ENCODE assay signal across 23 mouse cellular contexts in the genomic region with DNA sequence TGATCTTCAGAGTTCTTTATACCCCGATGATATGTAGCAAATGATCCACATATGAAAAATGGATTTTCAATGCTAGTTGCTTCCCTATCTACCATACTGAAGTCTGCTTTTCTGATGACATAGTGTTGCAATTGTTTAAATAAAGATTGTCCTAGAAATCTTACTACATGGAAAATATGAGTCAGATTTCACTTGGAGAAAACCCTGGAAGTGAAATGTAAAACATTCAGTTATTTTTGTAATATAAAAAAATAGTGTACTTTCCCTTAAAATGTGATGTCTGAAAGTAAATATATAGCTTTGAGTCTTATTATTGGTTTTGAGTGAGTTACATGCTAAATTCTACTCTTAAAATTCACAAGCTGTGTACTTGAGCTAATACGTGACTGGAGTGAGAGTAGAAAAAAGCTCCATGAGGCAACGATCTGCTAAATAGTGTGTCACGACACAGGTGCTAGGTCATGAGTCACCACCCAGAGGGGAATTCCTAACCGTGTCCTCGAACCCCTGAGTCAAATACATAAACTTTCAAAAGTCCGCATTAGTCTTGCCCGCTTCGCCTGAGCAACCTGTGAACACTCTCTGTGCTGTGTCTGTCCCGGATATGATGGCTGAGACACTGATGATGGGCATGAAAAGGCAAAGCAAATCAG.
DNase-seq lines count a peak whose midpoint lies in the region; ATAC-seq and TF ChIP-seq lines count a peak whose summit lies in the region.
"Had no signal": no experiment of that assay in that cellular context is flagged by ENCODE, and none has a peak within 500 bp of the region (broad histone marks: within the 10 kb centered on the region; RNA-seq: fewer than 3 reads in every experiment).

No protein-coding gene starts in this region.

- H3K4me1 ChIP-seq in CH12.LX (ENCODE audit: control insufficient read depth in 1 of 2, insufficient read depth in 2 of 2), result peaks cover 15 to 59% of the 10 kb centered on the region in 2 experiments
- H3K4me1 ChIP-seq: embryonic facial prominence, embryonic 10.5 days; embryonic facial prominence, embryonic 12.5 days; forebrain, embryonic 10.5 days; forebrain, embryonic 12.5 days had no signal

- peak overlapping the region; percentile 55; the same call in 1 of the 2 replicates for H3K4me2 ChIP-seq in CH12.LX (ENCODE audit: insufficient read depth, low read depth, poor library complexity, severe bottlenecking)
- H3K4me2 ChIP-seq: embryonic facial prominence, embryonic 12.5 days; forebrain, embryonic 12.5 days had no signal

- H3K36me3 ChIP-seq in CH12.LX (replicated peaks in 1 of 2; ENCODE audit: control insufficient read depth in 1 of 2, insufficient read depth in 1 of 2, low read length in 1 of 2), result no peaks in the 10 kb centered on the region
- H3K36me3 ChIP-seq: embryonic facial prominence, embryonic 10.5 days; embryonic facial prominence, embryonic 12.5 days; forebrain, embryonic 10.5 days; forebrain, embryonic 12.5 days had no signal

- no peak overlapping the region for H3K4me3 ChIP-seq in CH12.LX (replicated peaks in 1 of 3; ENCODE audit: low read depth in 2 of 3, low read length in 2 of 3, poor library complexity in 1 of 3)
- H3K4me3 ChIP-seq: embryonic facial prominence, embryonic 10.5 days; embryonic facial prominence, embryonic 12.5 days; erythroblast, embryonic 14.5 days; forebrain, embryonic 10.5 days; forebrain, embryonic 12.5 days had no signal

- dilution Hi-C loops in CH12.LX (cut with MboI; ENCODE audit: extremely low pct_ligation_motif_present, extremely low pct_unique_long_range_greater_than_20kb, low sequenced_read_pairs), result no loop called here

- peak; percentile 25 for TF ChIP-seq POLR2A in CH12.LX (IDR thresholded peaks at IDR 0.05; ENCODE audit: low read depth, low read length)

- in situ Hi-C loops in CH12.LX (cut with MboI; ENCODE audit: low pct_ligation_motif_present, low pct_unique_long_range_greater_than_20kb, low sequenced_read_pairs), result no loop called here

- no peaks in the 10 kb centered on the region for H3K27me3 ChIP-seq in CH12.LX (replicated peaks)
- H3K27me3 ChIP-seq: embryonic facial prominence, embryonic 12.5 days; forebrain, embryonic 12.5 days had no signal

- no peaks in the 10 kb centered on the region for H3K9me3 ChIP-seq in CH12.LX (replicated peaks; ENCODE audit: low read length)
- H3K9me3 ChIP-seq: embryonic facial prominence, embryonic 10.5 days; embryonic facial prominence, embryonic 12.5 days; forebrain, embryonic 10.5 days; forebrain, embryonic 12.5 days had no signal

- DNase-seq in frontal cortex, postnatal 10 days (ENCODE audit: low spot score in 2 of 2), result no peak
- DNase-seq in 3T3-L1 (ENCODE audit: low read depth, low spot score) (peak; percentile 5), CH12.LX (ENCODE audit: extremely low read depth) (peak; percentile 94)
- DNase-seq in adrenal gland, postnatal 14 days, result no peak
- no peak for DNase-seq in spleen, adult 18-20 months
- DNase-seq: adrenal gland, adult 2 months; adrenal gland, postnatal 10 days; adrenal gland, postnatal 36 days; B cell, adult 2 months; cerebellum, adult 11-12 months; cerebellum, adult 2 months; cerebellum, adult 9-10 months; cerebellum, postnatal 10 days; cerebellum, postnatal 25 days had no signal

- H3K27ac ChIP-seq in CH12.LX (ENCODE audit: insufficient read depth, low read depth), result peak overlapping the region; percentile 94
- H3K27ac ChIP-seq: embryonic facial prominence, embryonic 10.5 days; embryonic facial prominence, embryonic 12.5 days; forebrain, embryonic 10.5 days; forebrain, embryonic 12.5 days had no signal

- H3K9ac ChIP-seq in CH12.LX (ENCODE audit: insufficient read depth, low read depth), result peak overlapping the region; percentile 9; the same call in 1 of the 2 replicates
- H3K9ac ChIP-seq: embryonic facial prominence, embryonic 12.5 days; forebrain, embryonic 12.5 days had no signal

- ATAC-seq in frontal cortex, adult (ENCODE audit: low TSS enrichment), result peak; percentile 56
- ATAC-seq: CD4-positive, CD25-positive, alpha-beta regulatory T cell, adult 4 months; forebrain, embryonic 14.5 days; forebrain, embryonic 16.5 days had no signal

- H3K79me2 ChIP-seq in CH12.LX (replicated peaks; ENCODE audit: control insufficient read depth, extremely low read depth, insufficient read depth, poor library complexity, severe bottlenecking), result no peaks in the 10 kb centered on the region

- peak; percentile 92 for TF ChIP-seq EP300 in CH12.LX (IDR thresholded peaks at IDR 0.05; ENCODE audit: low read length)

- no peak; the same call in 1 of the 2 replicates for TF ChIP-seq RAD21 in CH12.LX (IDR thresholded peaks at IDR 0.05; ENCODE audit: low read depth, low read length)

- no peak for TF ChIP-seq CTCF in CH12.LX (conservative IDR thresholded peaks at IDR 0.05 in 1 of 2, IDR thresholded peaks at IDR 0.05 in 1 of 2; ENCODE audit: low read depth in 2 of 2, low read length in 2 of 2)

TF ChIP-seq in CH12.LX, 34 proteins besides CTCF, POLR2A, EP300 and RAD21:
- no peak for TF ChIP-seq USF1 (IDR thresholded peaks at IDR 0.05; ENCODE audit: low read depth, low read length)
- peak; percentile 96 for TF ChIP-seq ETS1 (conservative IDR thresholded peaks at IDR 0.05; ENCODE audit: low read depth, low read length)
- no peak for TF ChIP-seq UBTF (IDR thresholded peaks at IDR 0.05; ENCODE audit: low read depth, low read length)
- TF ChIP-seq ELF1 (IDR thresholded peaks at IDR 0.05; ENCODE audit: low read depth, low read length), result peak; percentile 46
- peak; percentile 70 for TF ChIP-seq IRF4 (IDR thresholded peaks at IDR 0.05; ENCODE audit: low read depth, low read length)
- peak; percentile 60; the same call in 1 of the 2 replicates for TF ChIP-seq CHD2 (IDR thresholded peaks at IDR 0.05; ENCODE audit: low read length)
- TF ChIP-seq ZKSCAN1 (IDR thresholded peaks at IDR 0.05; ENCODE audit: borderline replicate concordance, low read depth, low read length), result no peak
- TF ChIP-seq MYC (IDR thresholded peaks at IDR 0.05; ENCODE audit: low read depth, low read length), result peak; percentile 88
- TF ChIP-seq SMC3 (IDR thresholded peaks at IDR 0.05; ENCODE audit: low read depth, low read length), result no peak
- TF ChIP-seq HCFC1 (IDR thresholded peaks at IDR 0.05; ENCODE audit: low read depth, low read length), result no peak
- TF ChIP-seq TCF12 (IDR thresholded peaks at IDR 0.05; ENCODE audit: low read depth, low read length), result peak; percentile 95
- no peak for TF ChIP-seq NRF1 (IDR thresholded peaks at IDR 0.05; ENCODE audit: low read depth, low read length)
- TF ChIP-seq MAZ (IDR thresholded peaks at IDR 0.05; ENCODE audit: low read depth, low read length), result no peak
- no peak for TF ChIP-seq KAT2A (IDR thresholded peaks at IDR 0.05; ENCODE audit: insufficient replicate concordance, low read length)
- peak; percentile 70; the same call in 1 of the 2 replicates for TF ChIP-seq MEF2A (IDR thresholded peaks at IDR 0.05; ENCODE audit: borderline replicate concordance, low read depth, low read length)
- no peak for TF ChIP-seq NELFE (IDR thresholded peaks at IDR 0.05; ENCODE audit: low read depth, low read length)
- no peak for TF ChIP-seq PAX5 (IDR thresholded peaks at IDR 0.05; ENCODE audit: low read length)
- peak; percentile 75 for TF ChIP-seq ZNF384 (IDR thresholded peaks at IDR 0.05; ENCODE audit: low read depth, low read length)
- no peak for TF ChIP-seq POLR2AphosphoS2 (IDR thresholded peaks at IDR 0.05; ENCODE audit: low read depth, low read length)
- peak; percentile 77 for TF ChIP-seq TBP (conservative IDR thresholded peaks at IDR 0.05; ENCODE audit: low read depth, low read length)
- TF ChIP-seq MXI1 (IDR thresholded peaks at IDR 0.05; ENCODE audit: low read depth, low read length), result no peak
- peak; percentile 77; the same call in 1 of the 2 replicates for TF ChIP-seq RCOR1 (conservative IDR thresholded peaks at IDR 0.05; ENCODE audit: low read depth, low read length)
- TF ChIP-seq CHD1 (IDR thresholded peaks at IDR 0.05; ENCODE audit: low read depth, low read length), result no peak
- TF ChIP-seq SIN3A (IDR thresholded peaks at IDR 0.05; ENCODE audit: low read length), result peak; percentile 72; the same call in 1 of the 2 replicates
- peak; percentile 43; the same call in 1 of the 2 replicates for TF ChIP-seq MAFK (IDR thresholded peaks at IDR 0.05; ENCODE audit: insufficient replicate concordance, low read length)
- TF ChIP-seq JUND (conservative IDR thresholded peaks at IDR 0.05; ENCODE audit: low read depth, low read length), result peak; percentile 97
- no peak for TF ChIP-seq E2F4 (IDR thresholded peaks at IDR 0.05; ENCODE audit: insufficient replicate concordance, low read depth, low read length)
- TF ChIP-seq JUN (IDR thresholded peaks at IDR 0.05; ENCODE audit: insufficient read depth, low read depth, low read length), result peak; percentile 88
- peak; percentile 83 for TF ChIP-seq BHLHE40 (IDR thresholded peaks at IDR 0.05; ENCODE audit: low read depth, low read length)
- TF ChIP-seq MAX (IDR thresholded peaks at IDR 0.05; ENCODE audit: low read length), result peak; percentile 87
- TF ChIP-seq USF2 (conservative IDR thresholded peaks at IDR 0.05; ENCODE audit: low read depth, low read length), result no peak
- no peak for TF ChIP-seq GABPA (IDR thresholded peaks at IDR 0.05; ENCODE audit: insufficient replicate concordance, low read depth, low read length)
- TF ChIP-seq ZMIZ1 (IDR thresholded peaks at IDR 0.05; ENCODE audit: low read depth, low read length), result no peak
- no peak for TF ChIP-seq ZC3H11A (IDR thresholded peaks at IDR 0.05; ENCODE audit: low read depth, low read length)

Comparison
In these comparisons a context has a peak if more than half of its experiments do, and no peak if none do; other contexts are left out.
1. DNase-seq: peak in 3T3-L1 (single experiment) and CH12.LX (single experiment); none in frontal cortex, postnatal 10 days (0 of 2), adrenal gland, postnatal 14 days (single experiment) and spleen, adult 18-20 months (0 of 2).